ENCODE assay signal across 8 mouse cellular contexts in the genomic region with DNA sequence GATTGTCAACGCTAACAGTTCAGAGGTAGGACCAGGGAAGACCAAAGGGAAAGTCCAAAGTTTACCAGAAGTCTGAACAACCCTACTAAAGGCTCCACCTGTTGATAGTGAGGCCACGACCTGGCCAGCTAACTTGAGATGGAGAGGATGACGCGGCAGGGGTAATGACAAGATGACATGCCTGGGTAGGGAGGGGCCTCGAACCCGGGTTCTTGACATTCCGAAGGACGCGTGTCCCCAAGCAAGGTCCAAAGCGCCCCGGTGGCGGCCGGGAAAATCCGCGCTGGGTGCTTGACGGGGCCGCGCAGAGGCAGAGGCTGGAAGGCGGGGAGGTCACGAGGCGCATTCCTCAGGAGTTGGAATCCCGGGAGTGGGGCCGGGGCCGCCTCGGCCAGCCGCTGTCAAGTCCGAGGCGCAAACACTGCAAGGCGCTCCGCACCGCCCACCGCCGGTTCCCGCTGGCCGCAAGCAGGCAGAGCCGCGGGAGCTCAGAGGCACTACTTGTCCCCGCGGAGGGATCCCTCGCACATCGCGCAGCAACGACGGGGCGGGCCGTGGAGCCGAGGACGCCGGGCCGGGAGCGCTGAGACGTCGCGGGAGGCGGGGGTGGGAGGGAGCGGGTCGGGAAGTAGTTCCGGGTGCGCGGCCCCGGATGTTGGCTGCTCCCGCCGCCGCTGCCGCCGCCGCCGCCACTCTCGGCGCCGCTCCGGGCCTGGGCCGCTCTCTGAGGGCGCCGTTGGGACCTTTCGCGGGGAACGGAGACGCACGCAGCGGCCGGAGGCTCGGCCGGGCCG. TPM values are rescaled to one million over a fixed set of nuclear protein-coding genes. Genes with fewer than 3 reads are reported as not detected.
DNase-seq lines count a peak whose midpoint lies in the region; ATAC-seq lines count a peak whose summit lies in the region.

Gene Frg2f1 (minus strand): TSS at position 499 of the 794 bp plus-strand sequence.

- peaks cover 8% of the 10 kb centered on the region; the same call in 1 of the 2 replicates for H3K4me1 ChIP-seq in intestine, embryonic 14.5 days (replicated peaks; ENCODE audit: control insufficient read depth, insufficient read depth, low read length)

- peak; percentile 94 for DNase-seq in adrenal gland, adult 18-20 months (ENCODE audit: low spot score in 2 of 2)
- peak; percentile 96 for DNase-seq in embryo, embryonic 11 days
- DNase-seq in gastrocnemius, postnatal 25 days: peak; percentile 95
- DNase-seq in intestine, embryonic 14.5 days (ENCODE audit: low spot score): peak; percentile 98
- peak; percentile 95 to 96 for DNase-seq in left cerebral cortex, postnatal 14 days (ENCODE audit: low spot score in 2 of 2)
- DNase-seq in mesoderm, embryonic 11.5 days (ENCODE audit: low read depth, low spot score): peak; percentile 97
- peak; percentile 88 to 91 for DNase-seq in right cerebral cortex, postnatal 36 days (ENCODE audit: low spot score in 2 of 2)
- DNase-seq in yolk sac, embryonic 10.5 days (ENCODE audit: low spot score): peak; percentile 95

- intact Hi-C loops in left cerebral cortex, postnatal 14 days (cut with DNase I): loop anchor here (5.0 to 10.0 kb wide), 2 partner anchors 47 to 304 kb away; partner anchors contain the start of genes AU022252, P3h1 and Rimkla

- ATAC-seq in intestine, embryonic 14.5 days (replicated peaks; ENCODE audit: low FRiP score, low TSS enrichment, low read depth): peak; percentile 95

- 1% methylated on average over 55 of the region's 85 CpGs for WGBS in intestine, embryonic 14.5 days

- H3K4me3 ChIP-seq in intestine, embryonic 14.5 days (ENCODE audit: low read depth, low read length): peak within 1 kb of the TSS; percentile 100

- H3K4me2 ChIP-seq in intestine, embryonic 14.5 days (ENCODE audit: low read length): peak within 1 kb of the TSS; percentile 83

- no peaks in the 10 kb centered on the region for H3K36me3 ChIP-seq in intestine, embryonic 14.5 days (ENCODE audit: control insufficient read depth, insufficient read depth, low read length)

- peak within 1 kb of the TSS; percentile 94 for H3K9ac ChIP-seq in intestine, embryonic 14.5 days (ENCODE audit: low read length)

- no peaks in the 10 kb centered on the region for H3K9me3 ChIP-seq in intestine, embryonic 14.5 days (ENCODE audit: control insufficient read depth, low read length)

- peak within 1 kb of the TSS; percentile 98 for H3K27ac ChIP-seq in intestine, embryonic 14.5 days (ENCODE audit: low read depth)

- no peaks in the 10 kb centered on the region for H3K27me3 ChIP-seq in intestine, embryonic 14.5 days (replicated peaks; ENCODE audit: control insufficient read depth, insufficient read depth, low read length)

RNA-seq across cellular contexts. Expression of gene Frg2f1, which starts in this region (rescaled TPM):
- total RNA-seq in adrenal gland, adult 18-20 months (2021): 1 to 10 TPM; 6.8 to 9.7 TPM
- 1 to 10 TPM; 4.3 TPM for total RNA-seq in gastrocnemius, postnatal 25 days (2021)
- polyA plus RNA-seq in intestine, embryonic 14.5 days (2014; fragmentation: Nextera tagmentation; extraction: Ambion mirVana): 4.4 and 6.1 TPM in 2 replicates
- total RNA-seq in left cerebral cortex, postnatal 14 days (2021): 10 to 100 TPM; 24.6 to 25.4 TPM

Comparison
In these comparisons a context has a peak if more than half of its experiments do, and no peak if none do; other contexts are left out.
1. Peak in every context shown above with its lines: DNase-seq, ATAC-seq, H3K4me3 ChIP-seq and H3K27ac ChIP-seq.